Mouse (Mus musculus) G1E (cell line): ENCODE measurements around the gene Wnk2.

Experiments used
- CTCF ChIP-seq: IDR thresholded peaks from 2 replicates; pipeline ENCODE4 v1.5.1; 2012; ENCODE audit warnings: low read depth, low read length, inconsistent platforms, mixed read lengths
- GATA1 ChIP-seq: IDR thresholded peaks from 2 replicates; pipeline ENCODE4 v1.6.1; 2012; ENCODE audit warnings: borderline replicate concordance, low read length, inconsistent platforms, mixed read lengths

DNA sequence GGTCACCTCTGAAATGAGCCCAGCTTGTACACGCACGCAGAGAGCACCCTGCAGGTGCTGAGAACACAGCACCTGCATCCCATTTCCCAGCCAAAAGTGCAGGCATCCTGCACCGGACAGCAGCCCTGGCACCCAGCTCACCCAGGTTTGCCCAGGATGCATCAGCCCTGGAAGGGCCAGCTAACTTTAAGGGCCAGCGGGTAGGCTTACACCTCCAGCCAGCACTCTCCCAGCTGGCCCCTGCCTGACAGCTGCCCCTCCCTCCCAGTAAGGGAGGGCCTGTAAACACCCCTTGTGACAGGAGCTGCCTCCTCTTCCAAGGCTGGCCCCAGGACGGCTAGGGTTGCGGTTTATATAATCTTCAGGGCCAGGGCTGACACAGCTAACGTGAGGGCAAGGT is 2.4 kb downstream of the Wnk2 start:
- TF ChIP-seq GATA1 (no peak), CTCF (no peak)
